Mouse (Mus musculus): ENCODE data around the gene Peli2.

DNA sequence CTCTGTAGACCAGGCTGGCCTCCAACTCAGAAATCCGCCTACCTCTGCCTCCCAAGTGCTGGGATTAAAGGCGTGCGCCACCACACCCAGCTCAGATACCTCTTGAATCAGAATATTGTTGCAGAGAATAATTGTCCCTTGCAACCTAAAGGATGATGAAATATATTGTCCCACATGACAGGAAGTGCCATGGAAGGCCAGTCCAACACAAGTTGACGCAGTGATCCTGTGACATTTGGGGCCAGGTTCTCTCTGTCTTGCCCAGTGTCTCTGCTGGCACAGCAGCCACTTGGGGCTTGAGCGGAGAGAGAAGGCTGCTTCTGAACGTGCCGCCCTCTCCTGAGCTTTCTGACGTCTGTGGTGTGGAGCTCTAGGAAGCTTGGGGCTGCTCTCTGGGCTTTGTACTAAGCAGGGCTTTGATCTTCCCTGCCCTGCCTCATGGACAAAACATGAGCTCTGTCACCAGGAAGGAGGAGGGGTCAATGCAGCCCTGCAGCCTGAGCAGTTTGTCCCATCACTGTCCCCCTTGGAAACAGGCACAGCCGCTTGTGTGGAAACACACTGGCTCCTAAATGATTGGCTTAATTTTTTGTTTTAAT is 130.9 kb downstream of the Peli2 start:
- TF ChIP-seq CHD2 (IDR thresholded peaks at IDR 0.05; ENCODE audit: low read depth, low read length) (no peak), MAFK (IDR thresholded peaks at IDR 0.05; ENCODE audit: insufficient read depth, low read depth, low read length) (no peak), HCFC1 (IDR thresholded peaks at IDR 0.05; ENCODE audit: borderline replicate concordance, insufficient read depth, low read length) (no peak)

Measured in ES-E14 (cell line).